Mouse (Mus musculus): ENCODE data around the gene Ddx50. TPM values are rescaled to one million over a fixed set of nuclear protein-coding genes. Genes with fewer than 3 reads are reported as not detected.

Gene Ddx50
- polyA plus RNA-seq, 1 experiment from 2014 or later, result 39.3 TPM

DNA sequence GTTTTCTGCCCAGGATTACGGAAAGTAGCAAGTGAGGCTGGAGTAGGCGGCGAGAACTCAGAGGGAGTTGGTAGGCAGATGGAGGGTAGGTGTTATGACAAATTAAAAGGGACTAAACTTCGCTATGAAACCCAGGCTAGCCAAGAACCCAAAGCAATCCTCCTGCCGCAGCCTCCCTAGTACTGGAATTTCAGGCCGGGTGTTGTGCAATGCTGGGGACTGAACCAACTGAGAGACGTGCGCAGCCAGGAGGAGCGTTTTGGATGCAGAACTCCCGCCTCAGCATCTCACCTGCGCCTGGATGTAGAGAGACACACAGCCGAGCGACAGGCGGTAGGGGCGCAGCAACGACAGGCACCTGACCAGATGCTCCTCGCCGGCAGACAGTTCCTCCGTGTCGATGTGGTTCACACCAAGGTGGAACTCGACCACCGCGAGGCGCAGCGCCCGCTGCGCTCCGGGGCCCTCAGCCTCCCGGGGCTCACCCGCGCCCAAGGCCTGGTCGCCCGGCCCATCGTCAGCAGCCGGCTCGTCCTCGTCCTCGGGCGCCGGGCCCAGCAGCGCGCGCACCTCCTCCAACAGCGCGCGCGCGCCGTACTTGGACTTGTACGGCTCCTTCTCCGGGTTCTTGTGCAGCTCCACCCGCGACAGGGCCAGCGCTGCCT, 73.2 kb downstream of the Ddx50 start:
- DNase-seq (no peak), ATAC-seq (ENCODE audit: low read depth) (peak; percentile 85)
- peaks cover 44% of the 10 kb centered on the region for H3K36me3 ChIP-seq
- H3K27me3 ChIP-seq, result no peaks in the 10 kb centered on the region
- peak overlapping the region; percentile 53 for H3K27ac ChIP-seq
- H3K4me1 ChIP-seq (replicated peaks), result peaks cover 18% of the 10 kb centered on the region
- peak overlapping the region; percentile 85 for H3K9ac ChIP-seq
- H3K4me2 ChIP-seq, result peak overlapping the region; percentile 91
- H3K9me3 ChIP-seq (replicated peaks), result no peaks in the 10 kb centered on the region
- WGBS (ENCODE audit: insufficient replicate concordance), result 2% methylated on average over 54 of the region's 54 CpGs
- peak overlapping the region; percentile 83 for H3K4me3 ChIP-seq (replicated peaks)

DNA sequence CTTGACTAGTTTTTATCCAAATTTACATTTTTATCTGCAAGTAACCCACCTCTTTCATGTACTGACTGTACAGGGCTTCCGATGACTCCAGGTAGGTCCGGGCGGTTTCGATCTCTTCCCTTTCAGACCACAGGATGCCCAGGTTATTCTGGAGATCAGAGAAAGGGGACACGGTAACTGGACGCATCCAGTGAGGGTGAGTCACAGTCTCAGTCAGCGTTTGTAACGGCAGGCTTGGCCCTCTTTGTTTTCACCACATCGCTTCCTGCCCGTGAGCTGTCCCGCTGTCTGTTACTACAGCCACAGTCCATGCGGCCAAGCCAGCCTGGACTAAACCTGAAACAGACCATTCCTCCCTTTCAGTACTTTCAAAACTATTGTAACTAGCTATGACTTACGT, 76.0 kb downstream of the Ddx50 start:
- H3K9ac ChIP-seq, result no peak overlapping the region
- WGBS (ENCODE audit: insufficient replicate concordance), result 84% methylated on average over 13 of the region's 13 CpGs
- H3K27me3 ChIP-seq, result no peaks in the 10 kb centered on the region
- peaks cover 18% of the 10 kb centered on the region for H3K4me1 ChIP-seq (replicated peaks)
- H3K4me3 ChIP-seq (replicated peaks), result no peak overlapping the region
- DNase-seq (no peak), ATAC-seq (ENCODE audit: low read depth) (no peak)
- peaks cover 27% of the 10 kb centered on the region for H3K36me3 ChIP-seq
- no peaks in the 10 kb centered on the region for H3K9me3 ChIP-seq (replicated peaks)
- H3K27ac ChIP-seq, result no peak overlapping the region
- no peak overlapping the region for H3K4me2 ChIP-seq

DNA sequence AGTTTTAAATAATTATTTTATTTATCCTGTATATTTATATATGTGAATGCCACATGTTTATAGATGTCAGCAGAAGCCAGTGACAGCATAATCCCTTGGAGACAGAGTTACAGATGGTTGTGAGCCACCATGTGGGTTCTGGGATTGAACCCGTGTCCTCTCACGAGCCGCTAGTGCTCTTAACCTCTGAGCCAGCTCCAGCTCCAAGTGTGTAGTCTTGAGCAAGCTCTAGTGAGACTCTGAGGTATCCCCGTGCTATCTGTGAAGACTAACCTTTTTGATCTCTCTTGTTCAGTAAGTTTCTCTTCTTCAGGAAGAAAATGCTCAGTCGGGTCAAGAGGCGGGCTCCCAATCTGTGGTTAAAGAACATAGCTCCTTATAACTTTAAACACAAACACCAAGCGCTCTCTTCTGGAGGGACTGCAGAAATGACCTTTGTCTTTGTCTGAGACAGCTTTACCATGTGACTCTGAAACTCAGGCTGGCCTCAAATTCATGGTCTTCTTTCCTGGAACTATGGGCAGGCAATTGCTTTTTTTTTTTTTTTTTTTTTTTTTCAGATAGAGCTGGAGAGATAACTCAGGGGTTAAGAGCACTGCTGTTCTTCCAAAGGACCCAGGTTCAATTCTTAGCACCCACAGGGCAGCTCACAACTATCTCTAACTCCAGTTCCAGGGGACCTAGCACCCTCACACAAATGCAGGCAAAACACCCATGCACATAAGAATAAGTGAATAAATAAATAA, 80.7 kb downstream of the Ddx50 start:
- Histone ChIP-seq H3K36me3 (peaks cover 61% of the 10 kb centered on the region), H3K9ac (no peak overlapping the region), H3K4me1 (replicated peaks) (0 out of 2 replicates have a peak, but pooled peaks cover 4% of the 10 kb centered on the region), H3K9me3 (replicated peaks) (no peaks in the 10 kb centered on the region), H3K4me3 (replicated peaks) (no peak overlapping the region), H3K4me2 (no peak overlapping the region), H3K27me3 (no peaks in the 10 kb centered on the region), H3K27ac (no peak overlapping the region)
- no peak for ATAC-seq (ENCODE audit: low read depth)
- whole genome bisulfite sequencing (ENCODE audit: insufficient replicate concordance), result 77% methylated on average over 7 of the region's 7 CpGs
- no peak for DNase-seq

DNA sequence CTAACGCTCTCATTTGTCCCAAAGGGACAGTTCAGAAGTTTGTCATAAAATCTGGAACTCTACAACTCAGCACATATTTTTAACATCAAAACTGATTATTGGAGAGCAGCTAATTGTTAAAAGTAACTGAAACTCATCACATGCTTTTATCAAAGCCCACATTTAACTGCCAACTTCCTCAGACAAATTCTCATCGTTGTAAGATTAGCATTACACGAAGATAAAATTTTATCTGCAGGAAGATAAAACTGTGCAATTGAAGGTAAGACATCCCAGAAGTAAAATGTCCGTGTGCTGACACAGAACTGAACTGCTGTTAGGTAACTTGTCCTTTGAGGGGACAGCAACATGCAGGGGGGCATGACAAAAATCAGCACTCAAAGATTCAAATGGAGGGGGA, 82.2 kb downstream of the Ddx50 start:
- H3K27me3 ChIP-seq, result no peaks in the 10 kb centered on the region
- no peaks in the 10 kb centered on the region for H3K9me3 ChIP-seq (replicated peaks)
- no peak overlapping the region for H3K9ac ChIP-seq
- DNase-seq (no peak), ATAC-seq (ENCODE audit: low read depth) (no peak)
- no peak overlapping the region for H3K27ac ChIP-seq
- H3K36me3 ChIP-seq, result peaks cover 66% of the 10 kb centered on the region
- 0 out of 2 replicates have a peak, but pooled peaks cover 4% of the 10 kb centered on the region for H3K4me1 ChIP-seq (replicated peaks)
- H3K4me2 ChIP-seq, result no peak overlapping the region
- 35% methylated on average over 4 of the region's 4 CpGs for WGBS (ENCODE audit: insufficient replicate concordance)
- H3K4me3 ChIP-seq (replicated peaks), result no peak overlapping the region

Small RNAs within 50 kb of the gene (microRNA-seq; reads per million reads assigned to microRNA genes)
- not detected for gene Mir7215

Other genes starting within 250 kb of the Ddx50 start
- gene Hkdc1, start 228.7 kb downstream of the Ddx50 start, polyA plus RNA-seq (2015; fragmentation: Nextera tagmentation; extraction: Ambion mirVana), result 5.9 and 7.4 TPM in 2 replicates
- gene 4930507D05Rik, start 201.7 kb downstream of the Ddx50 start, polyA plus RNA-seq (2015; fragmentation: Nextera tagmentation; extraction: Ambion mirVana), result 0.21 and 0.23 TPM in 2 replicates
- gene Supv3l1, start 201.5 kb downstream of the Ddx50 start, polyA plus RNA-seq (2015; fragmentation: Nextera tagmentation; extraction: Ambion mirVana), result 20.0 and 22.6 TPM in 2 replicates
- gene Vps26a, start 164.4 kb downstream of the Ddx50 start, polyA plus RNA-seq (2015; fragmentation: Nextera tagmentation; extraction: Ambion mirVana), result 49.1 and 67.3 TPM in 2 replicates
- 67.1 and 71.8 TPM in 2 replicates for gene Srgn, start 123.8 kb downstream of the Ddx50 start, polyA plus RNA-seq (2015; fragmentation: Nextera tagmentation; extraction: Ambion mirVana)
- gene Kif1bp, start 72.8 kb downstream of the Ddx50 start, polyA plus RNA-seq (2015; fragmentation: Nextera tagmentation; extraction: Ambion mirVana), result 12.9 and 13.7 TPM in 2 replicates
- 26.3 and 32.2 TPM in 2 replicates for gene Ddx21, start 48.9 kb downstream of the Ddx50 start, polyA plus RNA-seq (2015; fragmentation: Nextera tagmentation; extraction: Ambion mirVana)
- 0.30 and 0.42 TPM in 2 replicates for gene Stox1, start 74.9 kb upstream of the Ddx50 start, polyA plus RNA-seq (2015; fragmentation: Nextera tagmentation; extraction: Ambion mirVana)
- gene Ccar1, start 141.1 kb upstream of the Ddx50 start, polyA plus RNA-seq (2015; fragmentation: Nextera tagmentation; extraction: Ambion mirVana), result 56.2 and 68.4 TPM in 2 replicates